Mouse (Mus musculus): ENCODE measurements at regions not wholly inside any gene's neighbourhood (a gene's known extent, or its start where the extent isn't known, plus 50 kb on each side); places are given as distances from the start of the nearest gene placed in this dataset.

DNA sequence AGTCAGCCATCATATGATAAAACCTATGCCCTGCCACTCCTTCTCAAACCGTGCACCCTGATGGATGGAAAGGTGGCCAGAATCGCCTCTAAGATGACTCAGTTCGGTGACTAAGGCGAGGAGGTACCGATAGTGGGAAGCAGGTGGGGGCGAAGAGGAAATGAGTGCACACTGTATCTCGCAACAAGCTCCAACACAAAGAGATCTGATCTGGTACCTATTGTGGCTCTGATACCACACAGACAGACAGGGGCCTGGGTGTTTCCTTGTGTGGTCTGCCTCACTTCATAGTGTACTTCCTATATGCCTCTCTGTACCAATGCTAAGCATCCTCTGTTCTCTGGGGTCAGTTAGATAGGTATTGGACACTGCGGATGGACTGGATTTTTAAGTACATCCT is 178.0 kb upstream of the Lpp start:
- no peak for DNase-seq (ENCODE audit: low spot score)

DNA sequence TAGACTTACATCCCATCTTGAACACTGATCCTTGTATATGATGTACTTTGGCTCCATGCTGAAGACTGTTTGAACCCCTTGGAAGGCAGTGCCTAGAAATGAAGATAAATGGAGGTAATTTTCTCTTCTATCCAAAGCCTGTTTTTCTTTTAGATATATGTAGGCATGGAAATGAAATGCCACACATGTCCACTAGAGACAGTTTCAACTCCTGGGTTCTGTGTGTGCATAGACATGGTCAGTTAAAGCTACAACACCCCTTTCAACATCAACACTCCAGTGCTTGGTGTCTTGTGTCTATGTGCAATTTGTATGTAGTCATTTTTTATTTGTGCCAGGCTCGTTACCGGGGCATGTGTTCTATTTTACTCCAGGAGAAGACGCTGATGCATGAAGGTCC is 179.7 kb upstream of the Lpp start:
- no peak for DNase-seq (ENCODE audit: low spot score)

DNA sequence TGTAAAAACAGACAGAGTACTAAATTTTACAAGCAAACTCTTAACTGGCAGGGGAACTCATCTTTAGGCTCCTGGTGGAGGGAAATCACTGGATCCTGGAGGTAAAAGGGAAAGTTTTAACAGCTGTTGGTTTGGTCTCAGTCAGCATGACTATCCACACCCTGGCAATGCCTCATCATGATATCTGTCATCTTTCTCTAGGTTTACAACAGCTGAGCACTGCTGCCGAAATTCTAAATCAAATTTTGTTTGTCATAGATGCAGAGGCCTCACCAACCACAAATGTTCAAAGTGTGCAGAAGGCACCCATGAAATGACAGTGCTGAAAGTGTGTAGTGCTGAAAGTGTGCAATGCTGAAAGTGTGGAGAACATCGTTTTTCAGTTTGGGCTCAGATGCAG is 180.6 kb upstream of the Lpp start:
- DNase-seq (ENCODE audit: low spot score) = no peak

DNA sequence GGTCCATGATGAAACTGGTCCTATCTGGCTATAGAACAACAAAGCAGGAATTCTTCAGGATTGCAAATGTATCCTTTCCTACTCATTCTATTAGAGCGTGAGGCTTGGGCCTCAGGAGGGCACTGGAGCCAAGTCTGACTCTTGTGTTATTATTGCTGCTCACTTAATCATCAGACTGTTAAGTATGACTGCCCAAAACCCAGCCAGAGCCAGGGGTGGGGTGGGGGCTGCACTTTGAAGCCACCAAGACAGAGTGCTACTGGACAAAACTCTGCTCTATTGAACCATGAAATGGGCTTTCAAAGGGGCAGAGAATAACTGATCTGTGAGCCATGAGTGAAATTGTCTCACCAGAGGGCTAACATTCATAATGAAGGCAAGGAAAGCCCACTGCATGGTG is 181.7 kb upstream of the Lpp start:
- DNase-seq (ENCODE audit: low spot score) = no peak

DNA sequence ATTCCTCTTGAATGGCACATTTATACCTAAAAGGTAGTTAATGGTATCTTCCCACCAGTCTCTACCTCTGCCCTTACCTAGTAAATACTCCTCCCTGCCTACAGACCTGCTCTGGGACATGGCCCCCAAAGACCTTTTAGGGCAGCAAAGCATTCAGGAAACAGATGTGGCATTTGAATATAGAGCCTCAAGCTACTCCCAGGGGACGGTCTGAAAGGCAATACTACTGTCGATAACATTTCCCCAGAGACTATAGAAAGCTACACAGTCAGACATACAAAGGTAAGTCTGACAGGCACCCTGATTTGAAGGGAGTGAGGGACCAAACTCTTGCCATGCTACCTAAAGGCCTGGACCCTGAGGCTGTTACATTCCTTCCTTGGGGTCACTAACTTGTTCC is 184.4 kb upstream of the Lpp start:
- DNase-seq (ENCODE audit: low spot score) = no peak

DNA sequence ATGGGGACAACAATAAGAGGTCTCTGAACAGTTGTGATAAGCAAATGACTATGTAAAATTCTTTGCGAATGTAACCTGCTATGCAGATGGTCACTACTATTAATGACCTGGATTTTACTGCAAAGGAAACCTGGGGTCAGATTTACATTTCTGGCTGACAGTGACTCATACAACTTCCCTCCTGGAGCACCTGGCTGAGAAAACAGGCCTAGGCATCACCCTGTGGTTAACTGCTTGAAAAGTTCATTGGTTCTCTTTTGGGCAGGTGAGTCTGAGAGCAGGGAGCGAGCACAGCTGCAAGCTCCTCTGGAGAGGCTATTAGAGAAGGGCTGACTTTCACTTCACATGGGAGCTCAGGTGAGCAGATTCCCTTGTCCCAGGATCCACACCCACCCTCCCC is 185.2 kb upstream of the Lpp start:
- no peak for DNase-seq (ENCODE audit: low spot score)

DNA sequence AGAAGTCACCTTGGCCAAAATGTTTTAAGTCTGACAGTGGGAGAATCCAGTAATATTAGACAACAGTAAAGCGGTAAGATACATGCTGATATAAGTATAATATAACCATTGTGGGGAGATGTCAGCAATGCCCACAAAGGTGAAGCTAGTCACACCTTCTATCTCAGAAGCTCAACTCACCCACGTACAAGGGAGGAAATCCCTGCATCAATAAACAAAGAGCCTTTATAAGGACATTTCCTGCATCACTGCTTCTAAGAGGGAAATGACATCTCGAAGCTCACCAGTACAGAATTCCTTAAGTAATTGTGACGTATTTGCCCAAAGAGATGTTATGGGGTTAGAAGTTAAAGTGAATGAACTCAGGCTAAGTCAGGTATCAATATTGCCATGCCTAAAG is 186.3 kb upstream of the Lpp start:
- DNase-seq (ENCODE audit: low spot score) = no peak

DNA sequence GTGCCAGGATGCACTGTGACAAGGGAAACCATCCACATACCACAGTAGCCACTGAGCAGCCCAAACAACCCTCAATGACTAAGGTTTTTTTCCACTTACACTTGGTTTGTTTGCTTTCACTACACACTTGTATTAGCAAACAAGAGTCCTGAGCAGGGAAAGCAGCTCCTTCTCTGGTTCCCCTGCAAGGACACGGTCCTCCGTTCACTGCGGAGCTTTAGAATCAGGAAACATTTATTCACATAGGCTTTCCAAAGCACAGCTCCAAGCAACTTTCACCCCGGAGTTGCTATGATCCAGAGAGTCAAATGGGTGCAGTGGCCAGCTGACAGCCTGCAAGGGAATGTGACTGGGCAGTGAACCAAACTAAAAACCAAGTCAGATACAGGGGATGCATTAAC is 186.8 kb upstream of the Lpp start:
- no peak for DNase-seq (ENCODE audit: low spot score)

DNA sequence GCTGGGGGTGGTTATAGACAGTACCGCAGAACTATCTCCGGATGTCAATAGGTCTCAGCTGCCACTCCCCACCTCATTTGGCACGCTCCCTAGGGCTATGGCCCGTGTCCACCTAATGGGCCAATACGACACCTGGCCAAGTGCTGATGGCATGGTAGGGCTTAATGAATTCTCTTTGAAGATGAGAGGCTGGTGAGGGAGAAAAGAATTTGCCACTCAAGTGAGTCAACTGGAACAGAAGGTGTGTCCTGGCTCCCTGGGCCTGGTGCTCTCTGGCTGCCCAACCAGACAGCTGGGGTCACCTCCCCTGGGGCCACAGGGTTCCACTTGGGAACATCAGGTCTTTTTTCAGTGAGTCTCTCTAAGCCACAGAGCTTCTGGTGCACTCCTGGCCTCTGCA is 187.7 kb upstream of the Lpp start:
- no peak for DNase-seq (ENCODE audit: low spot score)

DNA sequence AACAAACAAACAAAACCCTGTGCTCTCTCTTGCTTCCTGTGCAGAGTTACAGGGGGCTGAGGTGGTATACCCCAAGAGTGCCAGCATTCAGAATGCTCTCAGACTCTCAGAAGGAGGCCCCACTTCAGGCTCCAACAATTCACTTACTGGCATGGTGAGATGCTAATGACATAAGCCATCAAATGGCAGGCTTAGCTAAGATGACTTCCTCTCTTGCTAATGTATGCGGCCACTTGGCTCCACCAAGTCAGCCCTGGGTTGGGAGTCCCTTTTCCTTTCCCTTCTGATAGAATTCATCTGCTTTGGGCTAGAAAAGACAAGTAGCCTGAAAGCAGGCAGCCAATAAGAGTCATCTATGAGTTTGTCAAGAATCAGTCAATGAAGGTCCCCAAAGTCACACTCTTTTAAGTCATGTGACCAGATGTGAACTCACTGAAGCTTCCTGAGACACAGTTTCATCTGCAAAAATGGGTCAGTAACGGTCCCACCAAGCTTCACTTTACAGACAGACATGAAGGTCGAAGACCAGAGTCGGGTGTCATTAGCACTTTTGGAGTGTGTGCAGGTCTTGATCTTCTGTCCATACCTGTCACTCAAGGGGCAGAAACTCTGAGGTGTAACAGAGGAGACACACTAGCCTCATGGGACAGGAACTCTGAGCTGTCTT is 189.1 kb upstream of the Lpp start:
- no peak for DNase-seq (ENCODE audit: low spot score)

DNA sequence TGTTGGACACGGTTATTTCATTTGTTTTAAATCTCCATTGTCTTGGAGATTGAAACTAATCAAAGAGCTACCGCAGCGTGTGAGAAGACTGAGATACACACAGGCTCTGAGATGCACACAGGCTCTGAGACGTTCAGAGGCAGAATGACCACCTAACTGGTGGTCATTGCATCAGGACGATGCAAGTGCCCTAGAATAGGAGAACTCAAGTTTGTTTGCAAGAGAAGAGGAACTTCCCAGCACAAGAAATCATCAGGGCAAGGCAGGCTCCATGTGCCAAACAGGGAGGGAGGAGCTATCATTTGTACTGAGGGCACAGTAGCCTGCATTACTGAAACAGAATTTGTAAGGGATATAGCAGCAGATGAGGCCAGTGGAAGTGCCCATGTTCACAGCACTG is 190.7 kb upstream of the Lpp start:
- DNase-seq (ENCODE audit: low spot score) = no peak

DNA sequence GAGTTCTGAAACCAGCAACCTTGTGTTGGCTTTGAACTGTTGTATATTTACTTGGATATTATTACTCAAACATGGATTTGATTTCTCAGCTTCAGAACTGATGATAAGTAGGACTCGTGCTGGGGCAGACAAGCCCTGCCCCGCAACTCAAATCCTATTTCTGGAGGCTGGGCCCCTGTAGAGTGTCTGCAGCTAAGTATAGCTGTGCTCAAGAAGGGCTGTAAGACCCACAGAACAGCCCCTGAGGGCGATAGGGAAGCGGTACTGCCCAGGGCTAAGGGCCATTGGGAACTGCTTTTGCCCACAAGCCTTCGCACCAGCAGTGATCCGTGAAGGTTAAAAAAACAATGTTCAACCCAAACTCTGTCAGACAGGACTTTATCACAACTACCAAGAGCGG is 191.9 kb upstream of the Lpp start:
- DNase-seq (ENCODE audit: low spot score) = no peak

DNA sequence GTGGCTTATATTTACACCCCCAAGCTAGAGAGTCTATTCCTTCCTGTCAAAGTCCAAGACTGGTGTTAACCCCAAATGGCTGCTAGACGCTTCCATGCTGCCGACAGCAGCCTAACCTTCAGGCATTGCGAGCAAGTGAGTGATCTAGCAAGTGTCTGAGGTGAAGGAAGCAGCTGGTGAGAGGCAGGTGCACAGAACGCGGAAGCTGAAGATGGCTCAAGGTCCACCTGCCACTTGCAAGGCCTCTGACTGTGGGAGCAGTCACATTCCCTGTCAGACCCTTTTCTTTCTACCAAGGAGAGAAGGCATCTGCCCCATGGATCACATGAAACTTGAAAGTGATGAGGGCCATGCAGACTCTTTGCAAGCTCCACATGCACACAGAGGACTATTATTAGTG is 193.1 kb upstream of the Lpp start:
- no peak for DNase-seq (ENCODE audit: low spot score)

DNA sequence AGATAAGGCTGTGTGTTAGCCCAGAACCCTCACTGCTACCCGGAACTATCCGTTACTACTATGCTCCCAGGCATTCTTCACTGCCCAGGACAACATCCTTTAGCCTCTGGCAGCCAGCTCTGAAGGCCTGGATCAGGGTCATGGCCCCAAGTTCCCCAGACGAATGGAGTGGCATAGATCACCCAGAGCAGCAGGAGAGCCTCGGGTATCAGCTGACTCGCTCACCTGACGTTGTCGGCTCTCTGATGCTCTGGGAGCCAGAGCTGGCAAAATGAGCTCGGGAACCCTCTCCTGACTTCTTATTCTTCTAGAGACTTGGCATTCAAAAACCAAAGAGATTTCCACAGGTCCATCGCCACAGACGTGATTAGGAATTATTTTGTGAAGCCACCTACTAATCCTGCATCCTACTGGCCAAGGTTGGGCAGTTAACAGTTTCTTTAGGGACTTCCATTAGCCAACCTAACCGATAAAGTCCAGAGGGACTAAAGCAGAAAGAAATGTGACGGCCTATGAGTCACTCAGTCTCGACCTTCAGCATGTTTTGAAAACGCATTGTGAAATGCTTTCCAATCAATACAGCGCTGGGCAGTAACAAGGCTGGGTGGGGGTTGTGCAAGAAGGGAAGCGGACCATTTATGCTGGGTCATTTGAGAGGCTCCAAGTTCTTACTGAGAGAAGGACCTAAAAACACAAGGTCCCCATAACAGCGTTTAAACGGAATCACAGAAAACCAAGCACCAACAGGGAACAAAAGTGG is 193.7 kb upstream of the Lpp start:
- no peak for DNase-seq (ENCODE audit: low spot score)

DNA sequence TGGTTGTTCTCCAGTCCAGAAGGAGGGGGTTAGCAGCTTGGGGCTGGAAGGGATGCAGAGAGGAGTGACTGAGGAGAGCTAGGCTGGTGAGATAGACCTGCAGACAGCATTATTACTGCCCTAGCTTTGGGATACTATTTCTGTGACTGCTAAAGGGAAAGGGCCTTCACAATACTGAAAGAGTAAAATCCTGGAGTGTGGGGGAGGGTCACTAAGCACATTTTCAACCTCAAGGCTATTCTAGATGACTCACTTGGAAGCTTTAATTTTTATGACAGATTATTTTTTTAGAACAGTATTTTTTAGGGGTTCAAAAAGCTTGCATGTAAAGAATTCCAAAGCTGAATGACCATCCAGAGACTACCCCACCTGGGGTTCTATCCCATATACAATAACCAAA is 195.0 kb upstream of the Lpp start:
- no peak for DNase-seq (ENCODE audit: low spot score)

DNA sequence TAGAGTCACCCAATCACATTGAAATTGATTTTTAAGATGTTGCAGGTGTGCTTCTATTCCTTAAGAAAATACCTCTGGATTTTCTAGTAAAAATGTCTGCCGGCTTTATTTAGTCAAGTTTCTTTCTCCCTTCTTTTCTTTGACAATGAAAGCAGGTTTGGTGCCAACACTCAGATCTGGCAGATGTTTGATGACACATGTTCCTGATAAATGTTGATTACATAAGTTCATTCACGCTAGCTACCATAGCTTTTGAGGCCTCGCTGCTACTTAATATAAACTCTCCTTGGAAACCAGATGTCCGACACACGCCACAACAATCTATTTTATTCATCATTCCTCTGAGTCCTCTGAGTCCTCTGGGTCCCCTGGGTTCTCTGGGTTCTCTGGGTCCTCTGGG is 195.7 kb upstream of the Lpp start:
- DNase-seq (ENCODE audit: low spot score) = no peak

DNA sequence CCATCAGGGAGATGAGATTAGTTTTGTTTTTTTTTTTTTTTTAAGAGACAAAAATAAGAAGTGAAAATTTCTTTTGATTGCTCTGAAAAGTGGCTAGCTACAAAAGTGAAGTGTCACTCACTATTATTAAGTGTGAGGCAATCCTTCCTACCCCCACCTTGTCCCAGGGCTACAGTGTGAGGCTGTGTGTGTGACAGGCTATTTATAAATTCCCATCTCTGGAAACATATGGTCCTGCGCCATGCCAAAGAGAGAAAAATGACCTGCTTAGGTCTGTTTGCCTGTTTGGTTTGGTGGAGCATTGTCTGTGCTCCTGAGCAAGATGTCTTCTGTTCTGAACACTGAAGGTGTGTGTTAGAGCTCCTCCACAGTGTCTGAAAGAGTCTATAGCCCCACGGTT is 199.4 kb upstream of the Lpp start:
- DNase-seq (ENCODE audit: low spot score) = no peak

DNA sequence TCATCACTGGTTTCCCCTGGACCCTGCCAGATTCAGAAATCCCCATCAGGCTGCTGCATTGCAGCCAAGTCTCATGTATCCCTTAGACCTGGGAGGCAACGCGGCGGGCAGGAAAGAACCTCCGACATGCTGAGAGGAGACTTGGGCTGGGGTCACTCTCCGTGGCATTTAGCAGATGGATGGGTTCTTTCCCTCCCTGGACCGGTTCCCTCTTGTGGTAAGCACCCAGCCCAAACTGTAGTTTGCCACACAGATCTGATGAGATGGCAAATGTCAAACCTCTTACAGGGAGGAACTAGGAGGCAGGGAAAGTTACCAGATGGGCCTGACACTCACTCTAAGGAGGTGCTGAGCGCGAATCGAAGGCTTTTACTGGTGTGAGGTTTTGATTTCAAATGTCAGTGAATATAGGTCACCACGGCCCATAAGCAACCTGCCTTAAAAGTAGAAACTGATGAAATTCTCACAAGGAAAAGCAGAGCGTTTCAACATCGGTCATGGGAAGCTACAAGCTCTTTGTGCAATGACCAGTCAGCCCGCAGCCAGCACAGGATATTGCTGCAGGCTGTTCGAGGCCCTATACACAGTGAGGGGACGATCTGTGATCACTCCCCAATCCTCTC is 199.9 kb upstream of the Lpp start:
- DNase-seq (ENCODE audit: low spot score) = no peak

DNA sequence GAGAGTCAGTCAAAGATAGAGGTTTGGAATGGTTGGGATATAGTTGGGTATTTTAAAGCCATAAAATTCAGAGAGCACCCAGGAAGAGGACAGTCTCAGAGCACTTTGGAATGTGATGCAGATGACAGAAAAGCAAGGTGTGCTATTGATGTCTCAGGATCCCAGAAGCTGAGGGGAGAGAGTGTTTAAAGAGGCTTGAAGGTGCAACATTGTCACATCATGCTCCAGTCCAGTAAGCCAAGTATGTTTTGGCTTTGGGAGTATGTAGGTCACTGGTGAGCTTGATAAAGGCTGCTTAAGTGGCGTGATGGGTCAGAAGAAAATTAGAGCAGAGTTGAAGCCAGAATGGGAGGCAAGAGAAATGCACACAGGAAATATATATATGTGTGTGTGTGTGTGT is 201.3 kb upstream of the Lpp start:
- DNase-seq (ENCODE audit: low spot score) = no peak

DNA sequence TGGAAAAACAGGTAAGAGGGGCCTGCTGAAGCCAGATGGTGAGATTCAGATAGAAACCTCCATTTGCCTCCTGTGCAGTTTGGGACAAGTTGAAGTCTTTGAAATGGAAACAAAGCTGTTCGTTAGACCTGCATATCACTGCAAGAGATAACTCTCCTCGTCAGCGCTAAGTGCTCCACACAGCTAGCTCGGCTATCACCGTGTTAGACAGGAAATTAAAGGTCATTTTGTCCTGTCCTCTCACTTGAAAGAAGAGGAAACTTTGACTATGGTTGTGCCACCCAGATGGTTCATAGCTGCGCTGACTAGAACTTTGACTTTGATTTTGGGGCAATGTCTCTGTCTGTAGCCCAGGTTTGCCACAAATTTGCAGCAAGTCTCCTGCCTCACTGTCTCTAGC is 198.5 kb upstream of the Bcl6 start:
- DNase-seq (ENCODE audit: low spot score) = no peak

DNA sequence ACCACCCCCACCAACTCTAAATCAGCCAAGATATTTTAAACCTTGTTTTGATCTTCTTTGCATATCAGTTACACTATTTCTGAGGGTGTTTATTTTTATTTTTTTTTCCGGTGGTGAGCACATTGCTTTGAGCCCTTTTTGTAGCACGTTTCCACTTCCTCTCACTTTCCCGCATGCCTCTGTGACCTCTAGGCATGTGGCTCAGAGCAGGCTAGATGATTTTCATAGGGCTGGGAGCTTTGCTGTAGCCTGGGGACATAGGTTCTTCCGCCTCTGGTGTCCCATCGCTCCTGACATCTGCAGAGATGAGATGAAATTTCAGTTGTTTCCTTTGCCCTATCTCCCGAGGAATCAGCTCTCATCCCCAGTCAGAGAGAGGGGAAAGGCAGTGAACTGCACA is 197.3 kb upstream of the Bcl6 start:
- no peak for DNase-seq (ENCODE audit: low spot score)

DNA sequence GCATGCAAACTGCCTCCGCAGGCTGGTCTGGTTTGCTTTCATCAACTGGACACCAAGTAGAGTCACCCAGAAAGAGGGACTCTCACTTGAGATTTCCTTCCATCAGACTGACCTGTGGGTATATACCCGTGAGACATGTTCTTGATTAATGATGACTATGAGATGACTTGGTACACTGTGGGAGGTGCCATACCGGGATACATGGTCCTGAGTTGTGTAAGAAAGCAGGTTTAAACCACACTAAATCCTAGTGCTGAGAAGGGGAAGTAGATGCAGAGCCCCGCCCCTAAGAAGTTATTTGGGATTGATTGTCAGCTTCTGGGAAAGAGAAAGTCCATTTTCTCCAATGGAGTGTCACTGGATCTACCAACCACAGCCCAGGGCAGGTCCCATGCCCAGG is 196.2 kb upstream of the Bcl6 start:
- DNase-seq (ENCODE audit: low spot score) = no peak

DNA sequence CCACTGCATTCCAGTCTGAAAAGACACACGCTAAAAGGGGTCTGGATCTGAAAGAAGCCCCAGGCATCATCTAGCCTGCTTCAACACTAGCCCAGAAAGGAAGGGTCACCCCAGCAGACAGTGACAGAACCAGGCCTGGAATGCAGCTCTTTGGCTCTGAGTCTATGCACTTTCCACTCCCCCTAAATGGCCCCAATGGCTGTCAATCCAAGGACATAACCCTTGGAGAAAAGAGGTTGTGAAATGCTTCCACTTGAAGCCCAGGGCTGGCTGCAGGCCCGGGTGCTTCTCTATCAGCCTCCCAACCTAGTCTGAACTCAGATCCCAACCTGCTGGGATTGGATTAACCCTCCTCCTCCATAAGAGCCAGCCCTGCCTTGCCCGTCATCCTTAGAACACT is 194.6 kb upstream of the Bcl6 start:
- DNase-seq (ENCODE audit: low spot score) = no peak

DNA sequence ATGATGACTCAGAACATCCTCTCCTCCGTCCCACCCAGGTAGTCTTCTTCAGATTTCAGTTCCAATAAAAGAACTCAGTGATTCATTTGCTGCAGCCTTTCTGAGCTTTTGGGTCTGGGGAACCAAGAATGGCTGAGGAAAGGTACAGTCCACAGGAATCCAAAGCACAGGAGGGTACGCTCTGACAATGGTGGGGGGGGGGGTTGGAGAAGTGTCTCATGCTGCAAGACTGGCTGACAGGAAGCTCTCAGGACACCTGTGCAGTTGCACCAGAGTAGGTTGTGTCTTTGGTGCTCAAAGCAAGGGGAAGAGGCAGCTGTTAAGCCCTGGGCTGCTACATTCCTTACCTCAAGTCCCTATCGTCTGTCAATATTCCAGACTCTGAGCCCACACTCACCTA is 192.7 kb upstream of the Bcl6 start:
- DNase-seq (ENCODE audit: low spot score) = no peak
